Mouse (Mus musculus): ENCODE measurements around the gene Tanc1.
A peak's percentile ranks its signal among the peaks of the same experiment; 100 is the strongest.

The Tanc1 gene

GRCm38 (mm10) chr2:59802722-59803387 is 191.0 kb downstream of the Tanc1 start:
- peak in 1 of 2 experiments; percentile 33 for DNase-seq

GRCm38 (mm10) chr2:59805595-59805994 is 193.8 kb downstream of the Tanc1 start:
- no peak for DNase-seq

DNA sequence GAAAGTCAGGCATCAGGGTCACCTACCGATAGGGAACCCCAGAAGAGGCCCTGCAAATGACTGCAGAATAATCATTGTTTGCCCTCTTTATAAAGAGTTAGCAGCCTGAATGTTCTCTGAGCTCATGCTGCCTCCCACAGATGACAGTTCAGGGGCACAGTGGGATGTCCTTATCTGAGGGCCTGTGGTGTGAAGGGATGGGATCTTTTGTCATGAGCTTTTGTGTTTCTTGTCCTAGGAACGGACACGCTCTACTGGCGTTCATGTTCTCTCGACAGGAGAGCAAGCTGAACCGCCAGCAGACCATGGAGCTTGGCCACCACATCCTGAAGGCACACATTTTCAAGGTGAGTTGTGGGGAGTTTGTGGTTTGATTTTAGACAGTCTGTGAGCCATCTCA is 194.2 kb downstream of the Tanc1 start:
- DNase-seq, result no peak

DNA sequence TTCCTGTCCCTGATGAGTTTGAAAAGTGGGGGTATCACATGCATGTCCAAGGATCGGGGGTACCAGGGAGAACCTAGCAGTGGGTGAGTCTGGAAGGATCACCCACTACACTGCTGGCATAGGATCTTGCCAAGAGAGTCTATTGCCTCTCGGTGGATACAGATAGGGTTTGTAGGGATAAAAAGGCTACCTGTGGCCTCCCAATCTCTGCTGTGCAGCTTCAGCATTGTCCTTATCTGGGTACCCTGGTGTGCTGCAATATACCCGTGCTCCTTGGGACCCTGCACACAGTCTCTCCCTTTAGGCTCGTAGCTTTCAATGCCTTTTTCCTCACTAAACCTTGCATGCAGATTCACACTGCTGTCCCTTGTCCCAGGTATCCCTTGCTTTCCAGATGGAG is 196.8 kb downstream of the Tanc1 start:
- DNase-seq, result no peak

DNA sequence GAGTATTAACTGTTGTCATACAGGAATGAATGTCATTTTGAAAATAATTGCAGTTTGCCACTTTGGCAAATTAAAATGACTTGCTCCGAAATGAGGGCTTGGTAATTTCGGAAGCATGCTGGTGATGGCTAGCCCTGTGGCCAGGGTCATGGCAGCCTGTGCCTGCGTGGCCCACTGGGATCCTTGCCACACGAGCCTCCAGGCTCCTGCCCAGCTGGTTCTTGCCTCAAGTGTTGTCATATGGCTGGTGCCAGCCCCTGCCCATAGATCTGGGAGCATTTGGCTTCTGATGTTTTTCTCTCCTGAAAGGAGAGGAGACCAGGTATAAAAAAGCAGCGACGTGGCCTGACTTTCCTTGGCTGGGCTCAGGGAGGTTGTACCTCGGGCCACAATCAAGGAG is 198.2 kb downstream of the Tanc1 start:
- DNase-seq, result peak; percentile 60 to 73

DNA sequence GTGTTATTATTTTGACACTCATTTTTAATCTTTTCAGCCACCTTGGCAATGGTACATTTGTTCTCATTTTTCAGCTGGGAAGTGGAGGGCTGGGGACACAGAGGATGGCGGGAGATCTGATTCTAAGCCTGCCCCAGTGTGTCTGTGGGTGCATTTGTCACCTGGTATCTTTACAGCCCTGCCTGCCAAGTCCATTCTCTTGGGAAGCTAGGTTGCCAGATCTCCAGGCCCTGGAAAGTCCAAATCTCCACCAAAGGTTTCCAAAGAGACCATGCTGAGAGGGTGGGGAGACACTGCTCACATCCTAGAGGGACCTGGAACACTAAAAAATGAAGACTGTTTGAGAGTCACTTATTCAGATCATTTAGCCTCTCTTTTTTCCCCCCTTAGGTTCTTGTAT is 199.4 kb downstream of the Tanc1 start:
- DNase-seq, result no peak

- no peak for DNase-seq
These were observed 200.8 kb downstream of the Tanc1 start for GRCm38 (mm10) chr2:59812641-59813040.

GRCm38 (mm10) chr2:59813457-59813856 is 201.6 kb downstream of the Tanc1 start:
- DNase-seq, result peak; percentile 54 to 79

- DNase-seq, result no peak
These were observed 203.2 kb downstream of the Tanc1 start for GRCm38 (mm10) chr2:59814997-59815396.

DNA sequence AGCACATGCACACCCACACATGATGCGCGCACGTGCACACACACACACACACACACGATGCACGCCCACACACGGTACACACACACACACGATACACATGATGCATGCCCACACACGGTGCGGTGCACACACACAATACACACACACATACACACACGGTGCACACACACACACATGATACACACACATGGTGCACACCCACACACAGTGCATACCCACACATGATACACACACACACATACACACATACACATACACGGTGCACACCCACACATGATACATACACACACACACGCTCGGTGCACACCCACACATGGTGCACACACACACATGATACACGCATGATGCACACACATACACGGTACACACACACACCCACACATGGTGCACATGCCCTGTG is 206.8 kb downstream of the Tanc1 start:
- DNase-seq, result no peak

DNA sequence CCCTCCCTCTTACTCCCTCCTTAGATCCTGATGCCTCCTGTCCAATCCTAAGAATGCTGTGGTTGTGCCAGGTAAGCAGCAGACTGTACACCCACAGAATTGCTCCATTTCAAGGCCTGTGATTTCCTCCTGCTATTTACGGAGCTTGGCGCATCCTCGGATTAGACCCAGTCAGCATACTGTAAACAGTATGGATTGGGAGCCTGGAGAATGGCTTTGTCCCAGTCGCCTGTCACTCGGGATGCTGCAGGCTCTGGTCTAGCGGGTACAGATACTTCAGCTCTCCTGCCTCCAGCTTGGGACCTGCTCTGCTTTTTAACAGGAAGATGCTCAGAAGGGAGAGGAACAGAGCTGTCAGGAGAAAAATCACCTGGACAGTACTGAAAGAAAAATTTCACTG is 207.6 kb downstream of the Tanc1 start:
- no peak for DNase-seq

GRCm38 (mm10) chr2:59820088-59820487 is 208.2 kb downstream of the Tanc1 start:
- DNase-seq, result no peak

DNA sequence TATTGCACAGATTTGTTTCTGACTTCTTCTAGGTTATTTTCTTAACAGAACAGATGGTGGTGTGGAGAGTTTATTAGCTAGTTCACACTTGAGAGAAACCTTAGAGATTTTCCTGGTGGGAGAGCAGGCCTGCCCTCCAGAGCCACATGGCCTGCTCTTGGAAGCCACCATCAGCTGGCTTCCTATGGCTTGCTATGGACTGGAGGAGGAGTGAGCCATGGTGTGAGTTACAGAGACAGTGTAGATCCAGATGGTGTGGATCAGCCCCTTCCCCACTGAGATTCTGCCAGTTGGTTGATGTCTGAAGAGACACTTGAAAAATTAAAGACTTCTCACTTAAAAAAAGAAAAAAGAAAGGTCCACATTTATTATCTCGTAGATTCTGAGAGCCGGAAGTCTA is 209.2 kb downstream of the Tanc1 start:
- no peak for DNase-seq

GRCm38 (mm10) chr2:59824289-59824688 is 212.4 kb downstream of the Tanc1 start:
- no peak for DNase-seq

- DNase-seq, result no peak
These were observed 213.5 kb downstream of the Tanc1 start for GRCm38 (mm10) chr2:59825380-59825779.

DNA sequence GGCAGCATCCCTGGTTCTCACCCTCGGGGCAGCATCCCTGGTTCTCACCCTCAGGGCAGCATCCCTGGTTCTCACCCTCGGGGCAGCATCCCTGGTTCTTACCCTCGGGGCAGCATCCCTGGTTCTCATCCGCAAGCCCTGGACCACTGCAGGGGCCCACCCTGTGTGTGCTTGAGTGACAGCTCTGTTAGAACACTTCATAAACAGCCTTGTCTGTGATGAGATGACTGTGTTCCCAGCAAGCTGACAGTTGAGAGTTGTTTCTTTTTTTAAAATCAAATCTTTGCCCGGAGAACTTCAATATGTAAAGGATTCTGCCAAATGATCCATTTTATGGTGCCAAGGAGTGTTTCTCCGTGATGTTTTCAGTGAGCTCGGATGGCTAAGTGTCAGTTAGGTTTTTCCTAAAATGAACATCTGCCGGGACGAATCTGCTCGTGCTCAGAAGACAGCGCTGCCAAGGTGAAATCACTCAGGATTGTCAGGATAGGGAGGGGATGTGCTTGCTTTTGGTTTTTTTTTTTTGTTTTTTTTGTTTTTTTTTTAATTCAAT is 216.3 kb downstream of the Tanc1 start:
- no peak for DNase-seq

DNA sequence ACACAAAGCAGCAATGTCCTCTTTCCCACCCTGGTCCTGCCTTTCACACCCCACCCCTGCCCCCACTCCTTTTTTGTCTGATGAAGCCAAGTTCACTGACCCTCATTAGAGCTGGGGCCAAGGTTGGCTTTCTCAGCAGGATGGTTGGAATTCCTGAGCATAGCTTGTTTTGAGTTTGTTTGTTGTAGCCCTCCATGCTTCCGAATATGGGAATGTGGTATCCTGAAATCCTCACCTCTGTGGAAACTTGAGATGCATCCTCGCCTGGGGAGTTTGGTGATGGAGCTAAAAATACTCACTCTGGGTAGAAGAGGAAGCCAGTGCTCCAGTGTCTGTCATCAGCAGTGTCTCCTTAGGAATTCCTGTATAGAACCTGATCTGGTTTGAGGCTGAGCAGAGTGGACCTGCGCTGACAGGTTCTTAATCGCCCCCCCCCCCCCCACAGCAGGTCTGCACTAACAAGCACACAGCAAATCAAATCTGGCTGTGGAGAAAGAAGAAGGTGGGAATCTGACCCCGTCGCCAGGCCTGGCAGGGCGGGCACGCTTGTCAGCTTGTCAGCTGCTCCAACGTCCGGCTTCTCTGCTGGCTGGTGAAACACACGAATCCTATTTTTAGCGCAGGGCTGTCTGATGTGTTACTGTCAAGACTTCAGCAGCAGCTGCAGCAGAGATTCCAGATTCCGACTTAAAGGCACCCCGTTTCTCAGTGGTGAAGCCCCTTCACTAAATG is 217.1 kb downstream of the Tanc1 start:
- peak; percentile 54 to 63 for DNase-seq

DNA sequence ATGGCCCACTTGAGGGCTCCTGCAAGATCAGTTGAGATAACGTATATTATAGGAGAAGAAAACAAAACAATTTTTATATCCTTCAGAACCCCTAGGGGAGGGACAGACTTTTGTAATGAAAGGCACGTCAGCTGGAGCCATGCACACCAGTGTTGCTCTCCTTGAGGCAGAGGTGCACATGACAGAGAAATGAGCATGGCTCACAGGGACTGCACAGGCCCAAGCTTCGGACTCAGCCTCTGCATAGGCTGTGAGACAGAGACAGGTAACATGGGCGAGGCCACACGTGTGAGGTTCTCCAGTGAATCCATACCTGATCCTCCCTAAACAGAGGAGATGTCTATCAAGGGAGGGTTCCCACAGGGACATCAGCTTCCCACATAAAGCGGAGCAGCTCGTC is 217.9 kb downstream of the Tanc1 start:
- no peak for DNase-seq

- DNase-seq, result no peak
These were observed 218.3 kb downstream of the Tanc1 start for GRCm38 (mm10) chr2:59830151-59830550.

GRCm38 (mm10) chr2:59830940-59831339 is 219.1 kb downstream of the Tanc1 start:
- DNase-seq, result no peak

DNA sequence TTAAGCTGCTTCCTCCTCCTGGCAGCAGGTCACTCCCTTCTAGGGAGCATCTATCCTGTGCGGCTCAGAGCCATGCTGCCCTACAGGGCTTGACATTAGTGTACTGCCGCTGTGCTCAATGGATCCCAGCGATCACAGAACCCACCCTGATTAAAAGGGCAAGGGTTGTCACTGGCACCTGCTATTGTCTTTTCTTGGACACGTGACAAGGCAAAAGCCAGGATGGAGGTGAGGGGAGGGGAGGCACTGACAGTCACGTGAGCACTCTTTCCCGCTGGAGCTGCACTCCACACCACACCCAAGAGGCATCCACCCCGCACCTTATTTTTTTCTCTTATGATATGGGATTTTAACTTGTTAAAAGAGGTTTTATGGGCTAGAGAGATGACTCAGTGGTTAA is 220.0 kb downstream of the Tanc1 start:
- no peak for DNase-seq

- DNase-seq, result no peak
These were observed 227.0 kb downstream of the Tanc1 start for GRCm38 (mm10) chr2:59838825-59839224.

DNA sequence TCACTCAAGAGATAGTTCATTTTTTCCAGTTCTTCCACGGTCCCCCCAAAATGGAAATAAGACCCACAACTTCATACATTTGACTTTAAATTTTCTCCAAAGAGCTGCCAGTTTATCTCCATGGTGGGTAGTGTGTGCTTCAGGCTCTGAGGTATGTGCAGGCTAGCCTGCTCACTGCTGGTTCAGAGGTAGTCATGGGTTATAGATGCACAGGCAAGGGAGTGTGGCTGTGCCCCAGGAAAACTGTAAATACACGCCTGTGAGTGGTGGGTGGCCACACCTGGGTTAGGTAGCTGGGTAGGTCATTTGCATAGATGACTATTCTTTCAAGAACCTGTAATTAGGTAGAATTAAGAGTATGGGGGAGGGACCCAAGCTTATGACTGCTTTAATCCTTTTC is 227.9 kb downstream of the Tanc1 start:
- no peak for DNase-seq

DNA sequence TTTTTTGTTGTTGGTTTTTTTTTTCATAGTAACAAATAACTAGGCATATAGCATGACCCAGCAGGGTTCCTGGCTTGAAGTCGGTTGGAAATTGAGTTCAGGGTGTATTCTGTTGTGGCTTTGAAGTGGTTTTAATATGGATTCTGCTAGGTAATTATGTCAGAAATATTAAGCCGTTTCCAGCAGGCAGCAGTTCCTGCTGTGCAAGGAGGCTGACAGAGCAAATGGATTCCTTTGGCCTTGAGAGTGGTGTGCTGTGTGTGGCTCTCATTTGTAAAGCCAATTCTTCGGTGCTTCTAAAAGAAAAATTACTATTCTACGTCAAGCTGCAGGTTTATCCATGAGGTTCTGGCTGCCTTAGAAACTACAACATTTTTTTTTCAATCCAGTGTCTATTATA is 228.3 kb downstream of the Tanc1 start:
- DNase-seq, result no peak
